ENCODE assay signal across 9 mouse cellular contexts in genomic region chr2:181415945-181416344, GRCm38 (mm10). TPM values are rescaled to one million over a fixed set of nuclear protein-coding genes. Genes with fewer than 3 reads are reported as not detected.
A peak's percentile ranks its signal among the peaks of the same experiment; 100 is the strongest.
DNase-seq lines count a peak whose midpoint lies in the region; ATAC-seq and TF ChIP-seq lines count a peak whose summit lies in the region.
"Had no signal": no experiment of that assay in that cellular context is flagged by ENCODE, and none has a peak within 500 bp of the region (broad histone marks: within the 10 kb centered on the region; RNA-seq: fewer than 3 reads in every experiment).

No protein-coding gene starts in this region.

- H3K27me3 ChIP-seq in heart, adult 2 months (ENCODE audit: control insufficient read depth, insufficient read depth, low read length): no peaks in the 10 kb centered on the region
- no peaks in the 10 kb centered on the region for H3K27me3 ChIP-seq in heart, embryonic 10.5 days (ENCODE audit: insufficient read depth, poor library complexity, severe bottlenecking)
- no peaks in the 10 kb centered on the region for H3K27me3 ChIP-seq in forebrain, postnatal 0 days (ENCODE audit: insufficient read depth, low read length)
- H3K27me3 ChIP-seq: neural tube, embryonic 12.5 days had no signal

- DNase-seq in heart, adult 2 months: peak; percentile 61 to 69
- no peak for DNase-seq in heart, embryonic 10.5 days (ENCODE audit: low spot score)
- peak; percentile 28 for DNase-seq in Muller cell, postnatal 12 days (ENCODE audit: inconsistent ontology term)
- DNase-seq in cerebellum, postnatal 10 days: peak; percentile 84 to 87
- peak; percentile 78 for DNase-seq in kidney, adult 9 months
- DNase-seq in right cerebral cortex, adult 18-20 months: no peak
- DNase-seq in forebrain, postnatal 0 days: no peak

- no peak overlapping the region for H3K27ac ChIP-seq in heart, adult 2 months
- no peak overlapping the region for H3K27ac ChIP-seq in heart, embryonic 10.5 days
- H3K27ac ChIP-seq in forebrain, postnatal 0 days (ENCODE audit: low read depth, low read length): no peak overlapping the region
- H3K27ac ChIP-seq: neural tube, embryonic 12.5 days had no signal

- ATAC-seq in forebrain, postnatal 0 days: no peak
- ATAC-seq in inflammation-experienced regulatory T-cells, adult 6 months: no peak

- H3K4me3 ChIP-seq in heart, adult 2 months: no peak overlapping the region
- no peak overlapping the region for H3K4me3 ChIP-seq in heart, embryonic 10.5 days
- H3K4me3 ChIP-seq in forebrain, postnatal 0 days (ENCODE audit: low read depth, low read length): no peak overlapping the region
- H3K4me3 ChIP-seq: neural tube, embryonic 12.5 days had no signal

- H3K9me3 ChIP-seq in heart, embryonic 10.5 days: no peaks in the 10 kb centered on the region
- no peaks in the 10 kb centered on the region for H3K9me3 ChIP-seq in forebrain, postnatal 0 days (ENCODE audit: low read length)
- H3K9me3 ChIP-seq: neural tube, embryonic 12.5 days had no signal

- H3K36me3 ChIP-seq in heart, adult 2 months (ENCODE audit: control insufficient read depth, insufficient read depth, low read length): peaks cover 2% of the 10 kb centered on the region
- peaks cover 4% of the 10 kb centered on the region; the same call in 1 of the 2 replicates for H3K36me3 ChIP-seq in heart, embryonic 10.5 days
- no peaks in the 10 kb centered on the region; the same call in 1 of the 2 replicates for H3K36me3 ChIP-seq in forebrain, postnatal 0 days (ENCODE audit: insufficient read depth)
- H3K36me3 ChIP-seq: neural tube, embryonic 12.5 days had no signal

- intact Hi-C loops in heart, adult 2 months (cut with DNase I): no loop called here

- no peak overlapping the region for H3K9ac ChIP-seq in heart, adult 2 months (ENCODE audit: low read depth, low read length)
- H3K9ac ChIP-seq in forebrain, postnatal 0 days: no peak overlapping the region
- H3K9ac ChIP-seq: neural tube, embryonic 12.5 days had no signal

- TF ChIP-seq POLR2A in heart, adult 2 months (IDR thresholded peaks at IDR 0.05; ENCODE audit: insufficient read depth, low read depth, low read length): no peak

- peaks cover 13% of the 10 kb centered on the region for H3K4me1 ChIP-seq in heart, adult 2 months (ENCODE audit: control insufficient read depth, insufficient read depth, low read length)
- peaks cover 40% of the 10 kb centered on the region for H3K4me1 ChIP-seq in heart, embryonic 10.5 days
- H3K4me1 ChIP-seq in forebrain, postnatal 0 days (ENCODE audit: insufficient read depth): peaks cover 3% of the 10 kb centered on the region; the same call in 1 of the 2 replicates
- H3K4me1 ChIP-seq: neural tube, embryonic 12.5 days had no signal

- H3K4me2 ChIP-seq in forebrain, postnatal 0 days (ENCODE audit: low read depth): no peak overlapping the region
- H3K4me2 ChIP-seq: neural tube, embryonic 12.5 days had no signal

- no peaks in the 10 kb centered on the region for H3K79me2 ChIP-seq in heart, adult 2 months (replicated peaks; ENCODE audit: control insufficient read depth, insufficient read depth, low read length)

- 7% methylated on average over 3 of the region's 3 CpGs for WGBS in heart, adult 2 months
- WGBS in heart, embryonic 10.5 days: 61% methylated on average over 3 of the region's 3 CpGs
- WGBS in forebrain, postnatal 0 days: 48% methylated on average over 3 of the region's 3 CpGs

- peak; percentile 30 for TF ChIP-seq CTCF in heart, adult 2 months (IDR thresholded peaks at IDR 0.05)
- TF ChIP-seq CTCF in forebrain, postnatal 0 days (IDR thresholded peaks at IDR 0.05; ENCODE audit: low read depth): no peak

- no peak for TF ChIP-seq EP300 in heart, adult 2 months (IDR thresholded peaks at IDR 0.05; ENCODE audit: insufficient read depth, low read depth, low read length)

RNA-seq across cellular contexts. Expression of gene Lime1, which starts 36.1 kb away (rescaled TPM):
- total RNA-seq in heart, adult 2 months (2021): 1 to 10 TPM; 5.0 to 5.2 TPM
- 21.7 and 21.8 TPM in 2 replicates for polyA plus RNA-seq in heart, adult 2 months (2012; rRNA removed)
- polyA plus RNA-seq in heart, embryonic 10.5 days (2016; fragmentation: Nextera tagmentation; extraction: Ambion mirVana): 16.5 and 20.5 TPM in 2 replicates
- 42.8 and 43.5 TPM in 2 replicates for total RNA-seq in forebrain, postnatal 0 days (2014; rRNA removed)
- polyA plus RNA-seq in forebrain, postnatal 0 days (2015; fragmentation: Nextera tagmentation; extraction: Ambion mirVana): 19.5 and 26.5 TPM in 2 replicates
- 100 to 1,000 TPM; 340 to 573 (median 348) TPM for polyA plus RNA-seq in inflammation-experienced regulatory T-cells, adult 6 months (2017; shearing (Covaris generic))

RNA-seq across cellular contexts. Expression of gene Zbtb46, which starts 43.3 kb away (rescaled TPM):
- 10 to 100 TPM; 10.7 to 13.2 TPM for total RNA-seq in heart, adult 2 months (2021)
- 8.3 and 14.9 TPM in 2 replicates for polyA plus RNA-seq in heart, adult 2 months (2012; rRNA removed)
- 16.5 and 18.5 TPM in 2 replicates for polyA plus RNA-seq in heart, embryonic 10.5 days (2016; fragmentation: Nextera tagmentation; extraction: Ambion mirVana)
- total RNA-seq in forebrain, postnatal 0 days (2014; rRNA removed): 11.7 and 17.7 TPM in 2 replicates
- 8.2 and 11.0 TPM in 2 replicates for polyA plus RNA-seq in forebrain, postnatal 0 days (2015; fragmentation: Nextera tagmentation; extraction: Ambion mirVana)
- 1 to 10 TPM; 3.6 to 4.3 (median 3.7) TPM for polyA plus RNA-seq in inflammation-experienced regulatory T-cells, adult 6 months (2017; shearing (Covaris generic))

RNA-seq across cellular contexts. Expression of gene Arfrp1, which starts 50.7 kb away (rescaled TPM):
- 10 to 100 TPM; 50.7 to 52.3 TPM for total RNA-seq in heart, adult 2 months (2021)
- polyA plus RNA-seq in heart, adult 2 months (2012; rRNA removed): 42.3 and 69.5 TPM in 2 replicates
- polyA plus RNA-seq in heart, embryonic 10.5 days (2016; fragmentation: Nextera tagmentation; extraction: Ambion mirVana): 64.1 and 65.6 TPM in 2 replicates
- total RNA-seq in forebrain, postnatal 0 days (2014; rRNA removed): 24.0 and 27.9 TPM in 2 replicates
- polyA plus RNA-seq in forebrain, postnatal 0 days (2015; fragmentation: Nextera tagmentation; extraction: Ambion mirVana): 60.9 and 73.0 TPM in 2 replicates
- polyA plus RNA-seq in inflammation-experienced regulatory T-cells, adult 6 months (2017; shearing (Covaris generic)): 10 to 100 TPM; 60.4 to 69.3 (median 60.4) TPM

RNA-seq across cellular contexts. Expression of gene Zgpat, which starts 51.2 kb away (rescaled TPM):
- total RNA-seq in heart, adult 2 months (2021): 10 to 100 TPM; 18.7 to 18.9 TPM
- polyA plus RNA-seq in heart, adult 2 months (2012; rRNA removed): 21.0 and 31.5 TPM in 2 replicates
- polyA plus RNA-seq in heart, embryonic 10.5 days (2016; fragmentation: Nextera tagmentation; extraction: Ambion mirVana): 36.9 and 38.0 TPM in 2 replicates
- total RNA-seq in forebrain, postnatal 0 days (2014; rRNA removed): 93.3 and 99.0 TPM in 2 replicates
- 32.2 and 39.6 TPM in 2 replicates for polyA plus RNA-seq in forebrain, postnatal 0 days (2015; fragmentation: Nextera tagmentation; extraction: Ambion mirVana)
- 10 to 100 TPM; 18.5 to 21.8 (median 20.9) TPM for polyA plus RNA-seq in inflammation-experienced regulatory T-cells, adult 6 months (2017; shearing (Covaris generic))

Comparison
In these comparisons a context has a peak if more than half of its experiments do, and no peak if none do; other contexts are left out.
1. DNase-seq: peak in heart, adult 2 months (2 of 2), Muller cell, postnatal 12 days (single experiment), cerebellum, postnatal 10 days (2 of 2) and kidney, adult 9 months (single experiment); none in heart, embryonic 10.5 days (single experiment), right cerebral cortex, adult 18-20 months (single experiment) and forebrain, postnatal 0 days (single experiment).
2. RNA of gene Lime1, which starts 36.1 kb away (polyA plus RNA-seq): 340 to 573 TPM in inflammation-experienced regulatory T-cells, adult 6 months; 19.5 to 26.5 TPM in forebrain, postnatal 0 days, 21.7 to 21.8 TPM in heart, adult 2 months and 16.5 to 20.5 TPM in heart, embryonic 10.5 days; every median in the first group is over 10 times any median in the second.